Mouse (Mus musculus): ENCODE data around the gene 9330159F19Rik. TPM values are rescaled to one million over a fixed set of nuclear protein-coding genes. Genes with fewer than 3 reads are reported as not detected.
A peak's percentile ranks its signal among the peaks of the same experiment; 100 is the strongest.

The 9330159F19Rik gene
- polyA plus RNA-seq (2014; fragmentation: Nextera tagmentation; extraction: Ambion mirVana), result 3.1 TPM in 2 replicates

DNA sequence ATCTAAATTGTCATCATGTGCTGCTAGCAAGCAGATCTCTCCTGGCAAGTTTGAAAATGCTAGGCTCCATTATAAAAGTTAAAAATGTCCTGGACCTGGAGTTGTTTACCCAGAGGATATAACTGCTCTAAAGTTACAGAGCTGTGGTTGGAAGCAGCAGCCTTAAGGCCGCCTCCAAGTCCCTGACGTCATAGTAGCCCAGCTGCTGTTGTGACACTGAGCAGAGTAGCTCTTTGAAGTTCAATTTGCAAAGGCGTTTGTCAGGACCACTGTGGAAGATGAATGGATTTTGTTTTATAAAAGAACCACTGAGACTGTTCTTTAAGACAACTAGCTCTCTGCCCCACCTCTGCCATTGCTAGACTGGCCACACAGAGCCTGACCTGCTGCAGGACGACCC is at the start of gene 9330159F19Rik:
9330159F19Rik (plus strand) TSS at position 154 of the 400 bp plus-strand sequence.
- Histone ChIP-seq H3K27ac (ENCODE audit: low read length) (no peak within 1 kb of the TSS; the same call in 1 of the 2 replicates), H3K27me3 (ENCODE audit: control insufficient read depth, insufficient read depth, low read length) (no peaks in the 10 kb centered on the region), H3K4me2 (replicated peaks; ENCODE audit: low read depth, low read length) (0 out of 2 replicates have a peak within 1 kb of the TSS, but pooled peaks have one; percentile 2), H3K9ac (replicated peaks; ENCODE audit: low read depth, low read length) (no peak within 1 kb of the TSS), H3K9me3 (ENCODE audit: control insufficient read depth, low read depth, low read length) (no peaks in the 10 kb centered on the region), H3K4me1 (ENCODE audit: control insufficient read depth, insufficient read depth, low read length) (0 out of 2 replicates have a peak, but pooled peaks cover 3% of the 10 kb centered on the region), H3K4me3 (ENCODE audit: low read depth, low read length) (no peak within 1 kb of the TSS), H3K36me3 (ENCODE audit: control insufficient read depth, insufficient read depth, low read length) (no peaks in the 10 kb centered on the region)
- ATAC-seq (ENCODE audit: insufficient number of reproducible peaks, insufficient read depth, low FRiP score, low read depth), result peak; percentile 91
- 5% methylated on average over 4 of the region's 4 CpGs for WGBS

DNA sequence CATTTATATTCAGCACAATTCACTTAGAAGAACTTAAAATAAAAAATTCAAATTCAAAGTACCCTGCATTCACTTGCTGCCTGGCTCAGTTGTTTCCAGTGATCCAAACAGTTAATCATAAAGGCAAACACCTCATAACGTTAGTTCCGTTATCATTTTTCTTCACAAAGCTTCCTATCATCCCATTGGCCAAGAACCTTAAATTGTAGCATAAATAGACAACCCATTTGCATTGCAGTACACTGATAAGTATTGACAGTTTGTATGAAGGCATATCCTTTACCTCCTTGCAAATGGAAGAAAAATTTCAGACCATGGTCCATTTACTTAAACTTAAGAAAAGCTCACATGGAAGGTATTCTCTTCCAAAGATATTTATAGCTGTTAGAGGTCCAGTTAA is 49.7 kb upstream of the 9330159F19Rik start:
- H3K36me3 ChIP-seq (ENCODE audit: control insufficient read depth, insufficient read depth, low read length), result no peaks in the 10 kb centered on the region
- ATAC-seq (ENCODE audit: insufficient number of reproducible peaks, insufficient read depth, low FRiP score, low read depth), result no peak
- H3K9ac ChIP-seq (replicated peaks; ENCODE audit: low read depth, low read length), result no peak overlapping the region
- no peaks in the 10 kb centered on the region for H3K27me3 ChIP-seq (ENCODE audit: control insufficient read depth, insufficient read depth, low read length)
- no peaks in the 10 kb centered on the region for H3K9me3 ChIP-seq (ENCODE audit: control insufficient read depth, low read depth, low read length)
- no peak overlapping the region for H3K4me3 ChIP-seq (ENCODE audit: low read depth, low read length)
- H3K4me1 ChIP-seq (ENCODE audit: control insufficient read depth, insufficient read depth, low read length), result no peaks in the 10 kb centered on the region
- H3K27ac ChIP-seq (ENCODE audit: low read length), result no peak overlapping the region
- no peak overlapping the region for H3K4me2 ChIP-seq (replicated peaks; ENCODE audit: low read depth, low read length)
- WGBS, result 75% methylated on average over 2 of the region's 2 CpGs

DNA sequence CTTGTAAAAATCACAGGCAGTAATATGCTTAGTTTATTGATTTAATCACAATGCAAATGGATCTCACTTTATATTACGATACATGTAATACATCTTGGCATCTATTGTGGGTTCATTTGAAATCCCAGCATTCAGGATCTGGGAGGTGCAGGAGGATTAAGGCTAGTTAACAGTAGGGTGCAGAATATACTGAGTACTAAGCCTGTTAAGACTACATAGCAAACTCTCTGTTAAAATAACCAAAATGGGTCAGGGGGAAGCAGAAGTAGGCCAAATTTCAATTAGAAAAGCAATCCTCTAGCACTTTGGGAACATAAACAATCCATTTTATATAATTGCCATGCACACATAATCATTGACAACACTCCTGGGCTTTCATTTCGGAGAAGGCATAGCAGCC is 37.6 kb upstream of the 9330159F19Rik start:
- Histone ChIP-seq H3K4me1 (ENCODE audit: control insufficient read depth, insufficient read depth, low read length) (no peaks in the 10 kb centered on the region), H3K36me3 (ENCODE audit: control insufficient read depth, insufficient read depth, low read length) (no peaks in the 10 kb centered on the region), H3K9me3 (ENCODE audit: control insufficient read depth, low read depth, low read length) (no peaks in the 10 kb centered on the region), H3K4me2 (replicated peaks; ENCODE audit: low read depth, low read length) (no peak overlapping the region), H3K9ac (replicated peaks; ENCODE audit: low read depth, low read length) (no peak overlapping the region), H3K4me3 (ENCODE audit: low read depth, low read length) (no peak overlapping the region), H3K27me3 (ENCODE audit: control insufficient read depth, insufficient read depth, low read length) (no peaks in the 10 kb centered on the region), H3K27ac (ENCODE audit: low read length) (no peak overlapping the region)
- no peak for ATAC-seq (ENCODE audit: insufficient number of reproducible peaks, insufficient read depth, low FRiP score, low read depth)
- 87% methylated on average over 2 of the region's 2 CpGs for WGBS

DNA sequence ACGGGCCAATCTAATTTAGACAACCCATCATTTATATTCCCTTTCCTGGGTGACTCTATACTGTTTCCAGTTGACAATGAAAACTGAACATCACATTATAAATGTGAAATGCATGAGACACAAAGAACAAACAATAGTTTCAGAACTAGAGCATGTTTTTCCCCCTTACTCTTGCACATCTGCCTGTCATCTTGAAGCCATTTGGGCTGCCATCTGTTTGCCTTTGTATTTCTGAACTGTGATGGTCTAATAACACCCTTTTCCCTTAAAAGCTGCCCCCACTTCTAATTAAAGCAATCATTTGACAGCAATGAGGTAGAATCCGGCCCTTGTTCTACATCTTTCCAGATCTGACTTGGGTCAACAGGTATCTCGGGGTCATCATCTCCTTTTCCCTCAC is 35.8 kb upstream of the 9330159F19Rik start:
- no peaks in the 10 kb centered on the region for H3K36me3 ChIP-seq (ENCODE audit: control insufficient read depth, insufficient read depth, low read length)
- no peak overlapping the region for H3K4me3 ChIP-seq (ENCODE audit: low read depth, low read length)
- H3K4me1 ChIP-seq (ENCODE audit: control insufficient read depth, insufficient read depth, low read length), result no peaks in the 10 kb centered on the region
- H3K4me2 ChIP-seq (replicated peaks; ENCODE audit: low read depth, low read length), result no peak overlapping the region
- H3K9me3 ChIP-seq (ENCODE audit: control insufficient read depth, low read depth, low read length), result no peaks in the 10 kb centered on the region
- ATAC-seq (ENCODE audit: insufficient number of reproducible peaks, insufficient read depth, low FRiP score, low read depth), result no peak
- H3K27me3 ChIP-seq (ENCODE audit: control insufficient read depth, insufficient read depth, low read length), result no peaks in the 10 kb centered on the region
- 85% methylated on average over 3 of the region's 3 CpGs for WGBS
- H3K27ac ChIP-seq (ENCODE audit: low read length), result no peak overlapping the region
- no peak overlapping the region for H3K9ac ChIP-seq (replicated peaks; ENCODE audit: low read depth, low read length)

DNA sequence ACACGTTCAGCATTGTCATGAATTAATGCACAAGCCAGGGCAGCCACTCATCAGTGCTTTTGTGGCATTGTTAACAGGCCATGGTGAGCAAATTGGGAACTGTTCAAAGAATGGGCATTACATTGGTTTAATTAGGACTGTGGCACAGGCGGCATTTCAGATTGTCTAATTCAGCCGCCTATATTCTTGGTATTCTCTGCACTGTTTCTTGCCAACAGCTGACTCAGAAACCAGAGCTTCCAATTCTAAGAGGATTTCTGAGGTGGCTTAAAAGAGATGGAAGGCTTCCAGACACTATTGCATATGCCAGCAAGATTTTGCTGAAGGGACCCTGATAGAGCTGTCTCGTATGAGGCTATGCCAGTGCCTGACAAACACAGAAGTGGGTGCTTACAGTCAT is 34.5 kb upstream of the 9330159F19Rik start:
- ATAC-seq (ENCODE audit: insufficient number of reproducible peaks, insufficient read depth, low FRiP score, low read depth), result no peak
- no peaks in the 10 kb centered on the region for H3K9me3 ChIP-seq (ENCODE audit: control insufficient read depth, low read depth, low read length)

DNA sequence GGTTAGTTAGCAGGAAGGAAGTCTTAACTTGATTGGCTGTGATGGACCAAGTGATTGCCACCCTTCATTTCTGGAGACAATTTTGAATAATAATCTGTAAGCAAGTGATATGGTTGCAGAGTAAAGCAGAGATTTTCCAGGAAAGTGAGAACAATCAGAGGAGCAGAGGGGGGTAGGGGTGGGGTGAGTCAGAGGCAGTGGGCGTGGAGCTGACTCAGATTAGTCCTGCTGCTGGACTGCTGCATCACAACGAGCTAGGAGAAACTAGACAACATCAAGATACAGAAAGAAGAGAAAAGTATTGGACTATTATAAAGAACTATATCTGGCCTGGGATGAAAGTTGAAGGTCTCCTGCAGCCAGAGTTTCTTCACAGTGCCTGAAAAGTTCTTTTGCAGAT is 33.4 kb upstream of the 9330159F19Rik start:
- Histone ChIP-seq H3K27me3 (ENCODE audit: control insufficient read depth, insufficient read depth, low read length) (no peaks in the 10 kb centered on the region), H3K27ac (ENCODE audit: low read length) (no peak overlapping the region), H3K4me3 (ENCODE audit: low read depth, low read length) (no peak overlapping the region), H3K36me3 (ENCODE audit: control insufficient read depth, insufficient read depth, low read length) (no peaks in the 10 kb centered on the region), H3K9ac (replicated peaks; ENCODE audit: low read depth, low read length) (no peak overlapping the region), H3K4me2 (replicated peaks; ENCODE audit: low read depth, low read length) (no peak overlapping the region), H3K4me1 (ENCODE audit: control insufficient read depth, insufficient read depth, low read length) (no peaks in the 10 kb centered on the region), H3K9me3 (ENCODE audit: control insufficient read depth, low read depth, low read length) (no peaks in the 10 kb centered on the region)
- WGBS, result 51% methylated on average over 2 of the region's 2 CpGs
- no peak for ATAC-seq (ENCODE audit: insufficient number of reproducible peaks, insufficient read depth, low FRiP score, low read depth)

More for the DNA sequence above, 34.5 kb upstream of the 9330159F19Rik start:
- H3K27me3 ChIP-seq (ENCODE audit: control insufficient read depth, insufficient read depth, low read length), result no peaks in the 10 kb centered on the region
- H3K9ac ChIP-seq (replicated peaks; ENCODE audit: low read depth, low read length), result no peak overlapping the region
- no peak overlapping the region for H3K4me2 ChIP-seq (replicated peaks; ENCODE audit: low read depth, low read length)
- WGBS, result 81% methylated on average over 4 of the region's 4 CpGs
- no peak overlapping the region for H3K4me3 ChIP-seq (ENCODE audit: low read depth, low read length)
- H3K36me3 ChIP-seq (ENCODE audit: control insufficient read depth, insufficient read depth, low read length), result no peaks in the 10 kb centered on the region
- no peak overlapping the region for H3K27ac ChIP-seq (ENCODE audit: low read length)
- H3K4me1 ChIP-seq (ENCODE audit: control insufficient read depth, insufficient read depth, low read length), result no peaks in the 10 kb centered on the region

DNA sequence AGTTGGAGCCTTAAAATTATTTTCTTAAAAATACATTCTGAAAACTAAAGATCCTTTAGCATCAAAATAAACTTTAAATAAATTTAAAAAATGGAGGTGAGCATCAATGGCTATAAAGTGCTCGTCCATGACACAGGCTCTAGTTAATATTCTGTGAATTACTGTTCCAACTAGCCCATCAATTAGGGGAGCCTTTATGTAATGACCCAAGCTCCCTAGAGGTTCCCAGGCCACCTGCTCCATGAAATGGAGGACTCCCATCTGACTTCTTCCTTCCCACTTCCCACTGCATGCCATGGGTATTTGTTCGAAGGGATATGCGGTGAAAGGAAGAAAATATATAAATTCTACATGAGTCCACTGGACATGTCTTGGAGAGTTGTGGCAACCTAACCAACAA is 31.2 kb upstream of the 9330159F19Rik start:
- no peak overlapping the region for H3K9ac ChIP-seq (replicated peaks; ENCODE audit: low read depth, low read length)
- ATAC-seq (ENCODE audit: insufficient number of reproducible peaks, insufficient read depth, low FRiP score, low read depth), result no peak

DNA sequence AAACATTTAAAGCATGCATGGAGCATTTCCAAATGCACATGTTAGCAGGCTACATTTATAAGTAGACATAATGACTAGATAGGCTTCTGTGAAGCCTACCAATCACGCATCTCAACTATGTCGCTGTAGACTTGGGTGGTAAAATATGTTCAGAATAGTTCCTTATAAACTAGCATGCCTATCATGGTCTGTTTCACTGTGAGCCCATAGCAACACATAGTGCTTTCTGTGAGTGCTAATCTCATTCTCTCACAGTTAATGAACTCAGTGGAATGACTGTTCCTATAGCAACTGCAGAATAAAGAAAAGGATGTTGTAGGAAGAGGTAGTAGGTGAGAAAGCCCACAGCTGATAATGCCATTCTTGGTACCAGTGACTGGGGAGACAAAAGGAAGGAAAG is 30.4 kb upstream of the 9330159F19Rik start:
- no peak overlapping the region for H3K27ac ChIP-seq (ENCODE audit: low read length)
- H3K36me3 ChIP-seq (ENCODE audit: control insufficient read depth, insufficient read depth, low read length), result no peaks in the 10 kb centered on the region
- no peak overlapping the region for H3K4me3 ChIP-seq (ENCODE audit: low read depth, low read length)
- H3K4me2 ChIP-seq (replicated peaks; ENCODE audit: low read depth, low read length), result no peak overlapping the region
- no peaks in the 10 kb centered on the region for H3K4me1 ChIP-seq (ENCODE audit: control insufficient read depth, insufficient read depth, low read length)
- ATAC-seq (ENCODE audit: insufficient number of reproducible peaks, insufficient read depth, low FRiP score, low read depth), result no peak
- no peaks in the 10 kb centered on the region for H3K27me3 ChIP-seq (ENCODE audit: control insufficient read depth, insufficient read depth, low read length)
- H3K9ac ChIP-seq (replicated peaks; ENCODE audit: low read depth, low read length), result no peak overlapping the region
- 91% methylated on average over 2 of the region's 2 CpGs for WGBS
- H3K9me3 ChIP-seq (ENCODE audit: control insufficient read depth, low read depth, low read length), result no peaks in the 10 kb centered on the region

More for the DNA sequence above, 31.2 kb upstream of the 9330159F19Rik start:
- Histone ChIP-seq H3K9me3 (ENCODE audit: control insufficient read depth, low read depth, low read length) (no peaks in the 10 kb centered on the region), H3K4me1 (ENCODE audit: control insufficient read depth, insufficient read depth, low read length) (no peaks in the 10 kb centered on the region), H3K27me3 (ENCODE audit: control insufficient read depth, insufficient read depth, low read length) (no peaks in the 10 kb centered on the region), H3K4me3 (ENCODE audit: low read depth, low read length) (no peak overlapping the region), H3K27ac (ENCODE audit: low read length) (no peak overlapping the region), H3K4me2 (replicated peaks; ENCODE audit: low read depth, low read length) (no peak overlapping the region), H3K36me3 (ENCODE audit: control insufficient read depth, insufficient read depth, low read length) (no peaks in the 10 kb centered on the region)
- 94% methylated on average over 3 of the region's 3 CpGs for WGBS

DNA sequence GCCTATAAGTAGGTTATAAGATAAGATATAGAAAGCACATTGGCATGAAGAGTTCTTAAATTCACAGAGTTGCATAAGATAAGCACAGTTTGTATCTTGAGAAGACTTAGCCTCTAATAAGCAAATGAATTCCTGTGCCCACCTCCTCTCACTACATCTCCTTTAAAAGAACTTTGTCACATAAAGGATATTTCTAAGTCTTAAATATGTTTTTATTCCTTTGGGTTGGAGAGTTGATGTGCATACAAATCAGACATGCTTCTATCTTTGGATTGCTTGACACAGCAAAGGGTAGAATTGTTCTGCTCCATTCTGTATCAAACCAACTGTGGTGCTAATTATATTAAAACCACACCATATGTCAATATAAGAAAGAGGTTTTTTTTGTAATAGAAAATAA is 17.6 kb upstream of the 9330159F19Rik start:
- Histone ChIP-seq H3K27me3 (ENCODE audit: control insufficient read depth, insufficient read depth, low read length) (no peaks in the 10 kb centered on the region), H3K4me3 (ENCODE audit: low read depth, low read length) (no peak overlapping the region), H3K36me3 (ENCODE audit: control insufficient read depth, insufficient read depth, low read length) (no peaks in the 10 kb centered on the region), H3K4me2 (replicated peaks; ENCODE audit: low read depth, low read length) (no peak overlapping the region), H3K9me3 (ENCODE audit: control insufficient read depth, low read depth, low read length) (peaks cover 4% of the 10 kb centered on the region; the same call in 1 of the 2 replicates), H3K27ac (ENCODE audit: low read length) (no peak overlapping the region), H3K9ac (replicated peaks; ENCODE audit: low read depth, low read length) (no peak overlapping the region), H3K4me1 (ENCODE audit: control insufficient read depth, insufficient read depth, low read length) (no peaks in the 10 kb centered on the region)
- ATAC-seq (ENCODE audit: insufficient number of reproducible peaks, insufficient read depth, low FRiP score, low read depth), result no peak
